Mouse (Mus musculus) inflammation-experienced regulatory T-cells, adult 6 months (primary cell): Measurements from ENCODE around the gene Trim27. TPM values are rescaled to one million over a fixed set of nuclear protein-coding genes. Genes with fewer than 3 reads are reported as not detected.

Experiments used
- ATAC-seq: one replicate; pipeline ENCODE4 v1.8.0; 2017
- polyA plus RNA-seq, 3 experiments: library from polyadenylated mRNA; unstranded; fragments of 100-300 nt; shearing (Covaris generic); gene quantifications; one replicate each; pipeline ENCODE4 v1.2.1; 2017

Trim27 gene
- polyA plus RNA-seq, result 10 to 100 TPM; 16.0 to 17.3 (median 16.3) TPM

DNA sequence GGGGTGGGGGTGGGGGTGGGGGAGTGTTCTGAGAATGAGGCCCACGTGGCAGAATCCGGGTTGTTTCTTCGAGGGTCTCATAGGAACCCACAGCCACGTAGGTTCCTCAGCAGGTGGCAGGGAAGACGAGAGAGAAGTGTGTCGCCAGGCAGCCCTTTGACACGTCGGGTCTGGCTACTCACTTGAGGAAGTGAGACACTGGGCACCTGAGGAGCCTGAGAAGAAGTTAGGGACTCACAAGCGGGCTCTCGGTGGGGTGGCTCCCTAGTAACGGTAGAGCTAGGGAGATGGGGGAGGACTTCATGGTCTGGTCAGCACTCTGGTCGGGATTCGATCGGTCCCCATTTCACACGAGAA lies at the start of gene Trim27:
Gene Trim27, plus strand, starts transcription at position 79 of the 357 bp plus-strand sequence.
- peak; percentile 33 for ATAC-seq

DNA sequence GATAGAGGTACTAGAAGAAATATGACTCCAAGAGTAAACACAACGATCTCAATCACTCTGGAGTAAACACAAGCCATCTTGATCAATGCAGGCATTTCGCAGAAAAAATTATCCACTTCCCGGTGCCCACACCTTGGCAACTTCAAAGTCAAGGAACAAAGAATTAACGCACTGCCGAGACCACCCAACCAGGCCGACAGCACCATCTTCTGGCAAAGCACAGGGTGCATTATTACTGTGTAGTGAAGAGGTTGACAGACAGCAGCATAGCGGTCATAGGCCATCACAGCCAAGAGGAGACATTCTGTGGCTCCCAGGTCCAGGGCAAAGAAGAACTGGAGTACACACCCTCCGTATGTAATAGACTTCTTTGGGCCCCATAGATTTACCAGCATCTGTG lies 36.8 kb upstream of the Trim27 start:
- no peak for ATAC-seq

DNA sequence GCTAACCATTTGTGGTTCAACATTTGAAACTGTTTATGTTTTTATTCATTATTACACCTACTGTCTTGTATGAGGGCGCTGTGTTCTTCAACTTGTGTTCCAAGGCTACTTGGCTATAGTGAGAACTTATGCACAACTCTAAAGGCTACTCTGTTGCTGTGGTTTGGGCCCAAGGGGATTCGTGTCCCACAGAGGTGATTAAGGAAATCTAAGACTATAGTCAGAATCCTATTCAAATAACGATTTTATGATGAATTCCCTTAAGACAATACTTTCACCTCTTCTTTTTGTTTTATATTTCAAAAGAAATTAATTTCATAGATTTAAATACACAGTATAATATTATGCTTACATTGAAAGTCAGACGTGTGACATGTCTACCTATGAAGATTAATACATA lies 33.5 kb upstream of the Trim27 start, which contains the start of gene Olfr1368:
Gene Olfr1368, minus strand, starts transcription at position 101 of the 400 bp plus-strand sequence.
- no peak for ATAC-seq

- no peak for ATAC-seq
These were observed 23.4 kb upstream of the Trim27 start for GRCm38 (mm10) chr13:21155888-21156287.

- no peak for ATAC-seq
These were observed 21.2 kb upstream of the Trim27 start for GRCm38 (mm10) chr13:21158071-21158470.

DNA sequence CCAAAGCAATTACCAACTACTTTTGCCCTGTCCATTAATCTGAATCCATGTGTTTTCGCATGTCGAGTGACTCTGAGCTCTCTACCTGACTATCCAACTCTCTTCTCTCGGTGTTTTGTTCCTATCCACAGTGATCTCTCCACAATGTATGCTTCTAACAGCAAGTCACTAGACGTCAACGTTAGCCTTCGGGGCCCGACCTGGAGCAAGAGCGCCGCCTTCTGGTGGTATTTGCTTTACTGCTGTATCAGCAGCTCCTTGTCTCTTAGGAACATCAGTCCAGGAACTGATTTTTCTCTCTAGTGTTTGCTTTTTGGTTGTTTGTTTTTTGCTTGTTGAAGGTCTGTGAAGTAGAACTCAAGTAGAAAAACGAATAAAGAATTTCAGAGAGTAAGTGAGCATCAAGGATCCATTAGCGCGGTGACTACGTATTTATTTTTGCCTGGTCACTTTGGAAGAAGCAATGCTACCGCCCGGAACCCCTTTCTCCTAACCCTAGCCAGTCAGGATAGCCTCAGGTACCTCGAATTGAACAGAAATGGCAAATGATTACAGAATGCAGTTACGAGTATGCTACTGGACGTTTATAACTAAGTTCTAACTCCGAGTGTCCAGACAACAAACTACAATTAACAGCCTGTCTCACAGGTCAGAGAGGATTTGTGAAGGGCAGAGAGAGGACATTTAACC lies 20.3 kb upstream of the Trim27 start:
- ATAC-seq, result peak; percentile 60

- no peak for ATAC-seq
These were observed 19.8 kb upstream of the Trim27 start for GRCm38 (mm10) chr13:21159475-21159819.

DNA sequence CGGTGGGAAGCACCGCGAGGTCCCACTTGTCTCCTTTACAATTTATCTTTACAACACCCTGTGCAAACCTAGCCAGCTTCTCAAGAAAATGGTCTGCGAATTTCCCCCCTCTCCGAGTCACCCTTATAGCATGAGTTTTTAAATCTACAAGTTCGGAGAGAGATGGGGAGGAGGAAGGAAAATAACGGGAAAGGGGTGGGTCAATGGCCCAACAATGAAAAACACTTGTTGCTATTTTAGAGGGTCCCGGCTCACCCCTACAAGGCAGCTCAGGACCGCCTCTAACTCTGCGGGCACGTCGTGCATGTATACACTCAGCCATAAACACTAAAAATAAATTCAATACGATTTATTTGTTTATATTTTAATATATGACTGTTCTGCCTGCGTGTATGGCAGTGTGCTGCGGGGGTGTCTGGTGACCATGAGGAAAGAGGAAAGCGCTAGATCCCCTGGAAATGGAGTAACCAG lies 19.2 kb upstream of the Trim27 start:
- ATAC-seq, result no peak

- ATAC-seq, result peak; percentile 70
These were observed 18.3 kb upstream of the Trim27 start for GRCm38 (mm10) chr13:21160657-21161590.

- no peak for ATAC-seq
These were observed 17.7 kb upstream of the Trim27 start for GRCm38 (mm10) chr13:21161591-21161990.

- ATAC-seq, result no peak
These were observed 16.7 kb upstream of the Trim27 start for GRCm38 (mm10) chr13:21162591-21162990.

DNA sequence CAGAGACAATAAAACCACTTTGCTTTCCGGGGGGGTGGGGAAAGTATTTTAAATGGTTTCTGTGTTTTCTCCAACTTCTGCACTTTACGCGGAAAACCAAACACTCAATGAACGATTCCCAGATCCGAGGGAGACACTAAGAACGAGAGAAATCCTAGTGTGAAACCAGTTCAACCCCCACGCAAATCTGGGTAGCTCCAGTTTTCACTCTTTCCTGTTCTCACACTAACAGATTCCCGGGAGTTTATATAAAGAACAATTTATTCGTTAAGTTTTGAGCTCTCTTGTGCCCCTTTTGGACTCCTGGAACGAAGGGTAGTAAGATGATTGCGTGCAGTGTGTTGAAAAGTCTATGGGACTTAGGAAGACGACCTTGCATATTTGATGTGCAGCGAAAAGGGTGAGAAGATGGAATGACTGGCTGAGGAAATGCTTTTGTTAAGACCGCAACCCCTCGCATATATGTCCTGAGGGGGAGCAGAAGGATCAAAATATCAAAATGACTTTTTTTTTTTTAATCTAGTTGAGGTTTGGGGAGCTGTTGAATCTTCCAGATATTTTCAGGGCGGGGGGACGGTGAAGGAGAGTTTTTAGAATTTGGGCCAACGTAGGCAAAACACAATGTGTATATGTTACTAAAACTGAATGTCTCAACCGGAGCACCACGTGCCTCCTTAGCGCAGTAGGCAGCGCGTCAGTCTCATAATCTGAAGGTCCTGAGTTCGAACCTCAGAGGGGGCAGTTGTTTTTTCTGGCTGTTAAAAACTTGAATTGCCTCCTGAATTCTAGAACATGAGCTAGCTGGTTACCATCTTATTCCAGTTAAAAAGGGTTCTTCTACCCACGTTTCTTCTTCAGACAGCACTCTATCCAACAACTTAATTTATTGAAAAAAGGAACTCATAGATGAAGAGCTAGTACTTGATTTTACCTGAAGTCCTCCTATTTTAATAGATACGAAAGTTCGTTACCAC lies 12.0 kb upstream of the Trim27 start:
- ATAC-seq, result peak; percentile 42

GRCm38 (mm10) chr13:21167910-21168300 lies 11.3 kb upstream of the Trim27 start:
- peak; percentile 9 for ATAC-seq

DNA sequence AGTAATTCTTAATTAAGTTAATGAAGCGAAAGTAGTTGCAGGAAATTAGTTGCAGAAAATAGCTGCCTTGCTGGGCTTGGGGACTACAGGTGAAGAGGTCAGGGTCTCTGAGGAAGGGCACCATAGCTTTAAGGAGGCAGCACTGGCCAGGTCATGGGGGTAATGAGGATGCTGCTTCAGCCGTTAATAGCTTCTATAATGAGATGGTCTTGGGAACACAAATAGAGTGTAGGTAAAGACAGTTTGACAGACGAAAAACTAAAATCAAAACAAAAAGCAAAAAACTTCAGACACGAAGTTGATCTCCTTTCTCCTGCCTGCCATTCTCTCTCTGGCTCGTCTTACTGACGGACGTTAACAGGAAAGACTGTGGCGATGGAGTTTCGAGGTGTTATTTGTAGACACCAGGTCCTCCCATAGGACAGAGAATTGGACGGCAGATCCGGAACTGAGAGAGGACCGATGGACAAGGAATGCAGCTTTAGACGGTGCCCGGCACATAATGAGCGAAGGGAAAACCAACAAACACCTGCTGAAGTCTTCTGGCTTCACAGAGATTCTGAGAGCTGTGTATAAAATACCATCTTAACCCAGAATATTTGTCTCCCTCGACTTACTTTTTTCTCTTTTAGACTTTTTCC lies 10.8 kb upstream of the Trim27 start:
- peak; percentile 3 for ATAC-seq

DNA sequence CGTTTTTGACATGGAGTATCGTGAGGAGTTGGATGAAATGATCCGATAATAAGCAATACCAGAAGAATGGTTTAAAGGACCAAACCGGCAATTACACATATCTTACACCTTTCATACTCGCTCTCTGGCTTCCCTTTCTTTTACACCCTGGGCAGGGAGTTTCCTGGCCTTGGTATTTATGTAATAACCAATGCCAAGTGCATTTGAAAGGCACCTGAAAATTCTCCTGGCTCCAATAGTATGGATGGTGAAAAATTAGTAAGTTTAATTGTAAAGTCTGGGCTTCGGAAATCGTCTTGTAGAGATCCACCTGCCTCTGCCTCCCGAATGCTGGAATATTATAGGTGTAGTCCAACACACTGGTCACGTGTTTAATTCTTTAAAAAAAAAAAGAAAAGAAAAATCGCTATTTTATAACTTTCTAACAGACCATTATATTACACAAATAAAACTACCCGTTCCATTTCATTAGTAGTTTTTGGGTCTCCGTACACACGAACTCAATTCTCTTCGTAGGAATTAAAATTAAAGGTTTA lies 10.1 kb upstream of the Trim27 start:
- no peak for ATAC-seq

DNA sequence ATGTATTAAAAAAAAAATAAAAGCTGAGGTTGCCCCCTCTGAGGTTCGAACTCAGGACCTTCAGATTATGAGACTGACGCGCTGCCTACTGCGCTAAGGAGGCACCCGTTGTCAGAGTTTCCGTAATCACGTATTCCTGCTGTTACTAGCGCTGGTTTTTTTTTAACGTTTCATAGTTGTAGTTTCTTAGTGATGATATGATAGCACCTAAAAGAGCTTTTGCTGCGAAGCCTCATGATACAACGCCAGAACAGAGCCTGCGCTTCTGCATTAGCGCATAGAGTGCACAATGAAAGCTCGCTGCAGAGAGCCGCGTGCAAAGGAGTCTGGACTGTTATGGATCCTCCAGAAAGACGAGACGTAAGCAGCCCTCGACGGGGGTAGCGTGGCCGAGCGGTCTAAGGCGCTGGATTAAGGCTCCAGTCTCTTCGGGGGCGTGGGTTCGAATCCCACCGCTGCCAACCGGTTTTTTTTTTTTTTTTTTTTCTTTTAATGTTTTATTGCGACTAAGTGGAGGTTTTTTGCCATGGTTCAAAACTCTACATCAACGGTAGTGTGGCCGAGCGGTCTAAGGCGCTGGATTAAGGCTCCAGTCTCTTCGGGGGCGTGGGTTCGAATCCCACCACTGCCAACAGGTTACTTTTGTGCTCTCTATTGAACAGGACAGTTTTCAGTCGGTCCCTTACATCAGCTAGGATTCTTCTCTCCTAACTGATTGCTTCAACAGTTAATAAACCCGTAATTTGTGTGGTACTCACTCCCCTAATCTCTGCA lies 9.4 kb upstream of the Trim27 start:
- ATAC-seq, result peak; percentile 63

GRCm38 (mm10) chr13:21170431-21171155 lies 8.7 kb upstream of the Trim27 start:
- no peak for ATAC-seq

DNA sequence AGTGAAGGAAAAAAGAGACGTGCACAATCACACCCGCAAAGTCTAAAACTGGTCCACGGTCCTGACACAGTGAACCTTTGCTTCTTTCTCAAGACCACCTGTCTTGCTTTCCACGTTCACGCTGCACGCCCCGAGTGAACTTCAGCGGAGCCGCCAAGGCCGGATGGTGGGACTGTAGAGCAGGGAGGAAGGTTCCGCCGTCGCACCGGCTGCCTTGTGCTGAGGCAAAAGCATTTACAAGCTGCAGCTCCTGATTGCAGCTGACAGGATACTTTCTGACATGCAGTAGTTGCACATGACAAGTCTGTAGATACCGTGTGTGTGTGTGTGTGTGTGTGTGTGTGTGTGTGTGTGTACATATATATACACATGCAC lies 8.1 kb upstream of the Trim27 start:
- no peak for ATAC-seq

DNA sequence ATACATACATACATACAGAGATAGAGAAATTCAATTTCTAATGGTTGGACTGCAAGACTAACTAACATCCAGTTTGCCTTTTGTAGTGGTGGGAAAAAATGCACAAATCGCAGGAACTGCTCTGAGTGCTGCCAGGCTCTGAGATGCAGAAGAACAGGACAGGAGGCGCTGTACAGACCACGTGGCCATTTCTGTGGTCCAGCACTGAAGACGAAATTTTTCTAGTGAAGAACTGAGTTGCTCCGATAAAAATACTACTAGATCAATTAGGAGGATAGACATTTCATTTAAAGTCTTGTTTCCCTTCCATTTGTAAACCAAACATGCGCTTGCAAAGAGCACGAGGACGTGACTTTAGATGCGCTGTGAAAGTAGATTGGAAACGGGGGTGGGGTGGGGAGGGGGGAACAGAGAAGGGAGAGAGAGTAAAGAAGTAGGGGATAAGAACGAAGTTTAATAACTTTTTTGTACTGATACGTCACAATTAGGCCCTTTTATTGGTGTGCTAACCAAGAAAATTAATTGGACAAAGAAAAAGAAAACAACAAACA lies 7.6 kb upstream of the Trim27 start:
- ATAC-seq, result no peak
